Mouse (Mus musculus) olfactory bulb, adult 2 months (tissue): ENCODE results near the gene Entpd7.

Experiments used
- CTCF ChIP-seq: fragments of 200-500 bp; IDR thresholded peaks from 2 replicates; pipeline ENCODE4 v1.5.1; 2012; ENCODE audit warnings: low read depth, mild to moderate bottlenecking, low read length, moderate library complexity; ENCODE audit not compliant: insufficient read depth
- POLR2A ChIP-seq: fragments of 200-500 bp; IDR thresholded peaks from 2 replicates; pipeline ENCODE4 v1.6.1; 2012; ENCODE audit warnings: mild to moderate bottlenecking, low read depth, low read length, moderate library complexity; ENCODE audit not compliant: insufficient read depth

DNA sequence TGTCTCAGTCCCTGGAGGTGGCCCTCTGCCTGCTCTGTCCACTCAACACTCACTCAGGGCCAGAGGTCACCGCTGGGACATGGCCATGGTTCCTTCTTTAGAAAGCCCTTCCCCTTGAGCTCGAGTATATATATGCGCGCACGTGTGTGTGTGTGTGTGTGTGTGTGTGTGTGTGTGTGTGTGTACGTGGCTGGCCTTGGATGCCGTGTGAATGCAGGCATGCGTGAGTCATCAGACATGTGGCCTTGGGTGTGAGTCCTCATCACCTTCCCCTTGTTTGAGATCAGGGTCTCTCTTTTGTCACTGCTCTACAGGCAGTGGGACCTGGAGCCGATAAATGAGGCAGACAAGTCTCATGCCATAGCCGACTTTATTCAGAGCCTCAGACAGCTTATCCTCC lies 34.0 kb downstream of the Entpd7 start:
- TF ChIP-seq POLR2A, result no peak
- TF ChIP-seq CTCF, result no peak
